Mouse (Mus musculus) heart, embryonic 10.5 days (tissue): ENCODE data around the gene Hoxa9. TPM values are rescaled to one million over a fixed set of nuclear protein-coding genes. Genes with fewer than 3 reads are reported as not detected.

Experiments used
- DNase-seq: peaks from one replicate; pipeline ENCODE4 v3.0.0-alpha.2; 2017; ENCODE audit warnings: low spot score
- H3K27ac ChIP-seq: fragments of 300-500 bp; sonication (generic); 2 replicates; pipeline ENCODE4 v1.5.1; 2016; ENCODE audit warnings: mild to moderate bottlenecking
- H3K27me3 ChIP-seq: fragments of 300-500 bp; sonication (generic); 2 replicates; pipeline ENCODE4 v1.6.1; 2016; ENCODE audit warnings: mild to moderate bottlenecking; ENCODE audit not compliant: poor library complexity, insufficient read depth, severe bottlenecking
- H3K36me3 ChIP-seq: fragments of 300-500 bp; sonication (generic); 2 replicates; pipeline ENCODE4 v1.6.1; 2016; ENCODE audit warnings: mild to moderate bottlenecking, moderate library complexity
- H3K4me1 ChIP-seq: fragments of 300-500 bp; sonication (generic); 2 replicates; pipeline ENCODE4 v1.6.1; 2016; ENCODE audit warnings: mild to moderate bottlenecking
- H3K4me3 ChIP-seq: fragments of 300-500 bp; sonication (generic); 2 replicates; pipeline ENCODE4 v1.5.1; 2016; ENCODE audit warnings: mild to moderate bottlenecking, moderate library complexity
- H3K9me3 ChIP-seq: fragments of 300-500 bp; sonication (generic); 2 replicates; pipeline ENCODE4 v1.6.1; 2016; ENCODE audit warnings: mild to moderate bottlenecking, moderate library complexity
- WGBS: fragments of 180-500 bp; shearing (Covaris S2); methylation state at CpG from one replicate; pipeline ENCODE4 v1.1.7; 2016; 5-methylcytosine and 5-hydroxymethylcytosine counted together
- polyA plus RNA-seq: library from polyadenylated mRNA; unstranded; fragments of >200 nt; fragmentation: Nextera tagmentation; extraction: Ambion mirVana; gene quantifications from 2 replicates; pipeline ENCODE4 v1.2.1, GENCODE M21; 2016

Hoxa9 gene
- polyA plus RNA-seq, 1 experiment from 2014 or later = 5.6 TPM

DNA sequence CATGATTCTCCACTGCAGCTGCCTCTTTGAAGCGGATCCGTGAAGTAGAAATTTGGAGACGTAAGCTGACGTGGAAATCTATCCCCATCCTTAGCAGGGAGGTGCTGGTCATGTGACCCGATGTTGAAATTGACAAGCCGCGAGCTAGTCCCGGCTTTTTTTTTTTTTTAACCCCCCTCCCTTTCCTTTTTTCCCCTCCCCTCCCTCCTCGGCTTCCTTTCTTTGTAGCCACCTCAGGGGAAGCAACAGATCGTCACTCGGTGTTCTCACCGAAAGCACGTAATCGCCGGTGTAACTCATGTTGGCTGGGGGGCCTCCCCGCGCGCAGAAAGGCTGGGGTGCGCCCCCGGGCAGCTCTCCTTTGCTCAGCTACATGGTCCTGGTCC, 14.9 kb upstream of the Hoxa9 start, which contains the start of gene Hoxa11:
Gene Hoxa11 (minus strand): TSS at position 54 of the 386 bp plus-strand sequence.
- H3K27ac ChIP-seq = no peak within 1 kb of the TSS
- WGBS = under 1% methylated on average over 20 of the region's 20 CpGs
- no peaks in the 10 kb centered on the region for H3K9me3 ChIP-seq
- H3K4me3 ChIP-seq = peak within 1 kb of the TSS; percentile 46
- DNase-seq = peak; percentile 72
- H3K4me1 ChIP-seq = peaks cover 15% of the 10 kb centered on the region
- H3K27me3 ChIP-seq = peaks cover 99% of the 10 kb centered on the region
- no peaks in the 10 kb centered on the region for H3K36me3 ChIP-seq

DNA sequence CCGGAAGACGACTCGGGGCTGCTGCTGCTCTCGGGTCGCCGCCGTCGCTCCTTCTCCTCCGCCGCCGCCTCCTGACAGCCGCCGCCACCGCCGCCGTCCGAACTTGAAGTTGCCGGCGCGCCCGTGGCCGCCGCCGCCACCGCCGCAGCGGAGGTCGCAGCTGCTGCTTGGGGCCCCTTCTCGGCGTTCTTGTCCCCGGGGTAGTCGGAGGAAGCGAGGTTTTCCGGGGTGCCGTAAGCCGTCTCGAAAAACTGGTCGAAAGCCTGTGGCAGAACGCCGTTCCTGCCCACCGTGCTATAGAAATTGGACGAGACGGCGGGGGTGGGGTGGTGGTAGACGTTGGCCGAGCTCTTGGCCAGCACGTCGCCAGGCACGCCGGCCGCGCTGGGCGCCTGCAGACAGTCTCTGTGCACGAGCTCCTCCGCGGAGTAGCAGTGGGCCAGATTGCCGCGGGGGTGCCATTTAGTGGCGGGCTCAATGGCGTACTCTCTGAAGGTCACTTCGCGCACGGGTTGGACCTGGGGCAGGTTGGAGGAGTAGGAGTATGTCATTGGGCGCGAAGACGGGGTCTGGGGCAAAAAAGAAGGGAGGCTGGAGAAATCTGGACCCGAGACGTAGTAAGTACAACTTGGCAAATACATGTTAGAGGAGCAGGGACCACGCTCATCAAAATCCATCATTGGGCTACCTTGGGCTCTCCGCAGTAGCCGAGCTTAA, 14.3 kb upstream of the Hoxa9 start:
- peaks cover 16% of the 10 kb centered on the region for H3K4me1 ChIP-seq
- peaks cover 99% of the 10 kb centered on the region for H3K27me3 ChIP-seq
- H3K36me3 ChIP-seq = no peaks in the 10 kb centered on the region
- peak; percentile 72 for DNase-seq
- under 1% methylated on average over 71 of the region's 71 CpGs for WGBS
- no peak overlapping the region for H3K27ac ChIP-seq
- peak overlapping the region; percentile 46 for H3K4me3 ChIP-seq
- H3K9me3 ChIP-seq = no peaks in the 10 kb centered on the region

DNA sequence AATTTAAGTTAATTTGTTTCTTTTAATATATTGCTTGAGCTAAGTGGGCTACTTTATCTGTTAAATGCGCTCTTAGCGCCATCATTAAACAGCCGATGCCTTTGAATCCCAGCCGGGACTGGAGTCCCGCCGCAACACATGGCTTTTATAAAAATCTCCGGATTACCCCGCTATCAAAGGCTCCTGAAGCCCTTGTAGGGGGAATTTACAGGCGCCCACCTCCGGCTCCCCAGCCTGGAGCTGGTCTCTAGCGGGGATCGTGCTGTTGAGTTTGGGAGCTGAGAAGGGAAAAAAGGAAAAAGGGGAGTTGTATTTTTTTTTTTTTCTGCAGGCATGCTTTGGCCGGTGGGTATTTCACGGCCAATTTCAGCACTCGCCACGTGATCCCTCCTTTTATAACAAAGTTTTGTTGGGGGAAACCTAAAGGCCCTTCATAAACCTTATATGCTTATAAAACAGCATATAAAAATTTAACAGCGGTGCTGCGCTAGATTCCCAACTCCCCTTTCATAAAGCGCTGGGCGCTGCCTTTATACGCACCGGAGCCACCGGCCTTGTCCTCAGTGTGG, 13.7 kb upstream of the Hoxa9 start:
- peaks cover 99% of the 10 kb centered on the region for H3K27me3 ChIP-seq
- 1% methylated on average over 23 of the region's 23 CpGs for WGBS
- no peak overlapping the region for H3K27ac ChIP-seq
- H3K4me3 ChIP-seq = peak overlapping the region; percentile 46
- H3K9me3 ChIP-seq = no peaks in the 10 kb centered on the region
- no peaks in the 10 kb centered on the region for H3K36me3 ChIP-seq
- H3K4me1 ChIP-seq = peaks cover 18% of the 10 kb centered on the region
- peak; percentile 65 for DNase-seq

DNA sequence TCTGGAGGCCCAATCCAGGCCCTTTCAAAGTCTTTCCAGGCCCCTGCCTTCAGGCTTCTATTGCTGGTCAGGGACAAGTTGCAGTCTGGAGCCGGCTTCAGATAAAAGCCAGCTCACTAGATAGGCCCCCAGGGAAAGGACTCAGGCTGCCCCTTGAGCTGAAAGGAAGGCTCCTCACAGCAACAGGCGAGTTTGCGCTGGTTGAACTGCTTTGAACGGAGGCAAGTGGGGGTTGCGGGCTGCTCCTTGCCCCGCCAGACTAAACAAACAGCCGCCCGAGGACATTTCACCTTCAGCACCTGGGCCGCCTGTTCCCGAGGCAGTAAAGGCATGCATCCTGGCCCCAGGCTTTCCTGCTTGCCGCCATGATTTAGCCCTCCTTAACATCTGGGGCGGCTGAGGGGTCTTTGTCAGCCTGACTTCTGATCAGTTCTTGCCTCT, 12.8 kb upstream of the Hoxa9 start:
- WGBS = 1% methylated on average over 12 of the region's 12 CpGs
- no peaks in the 10 kb centered on the region for H3K36me3 ChIP-seq
- DNase-seq = peak; percentile 74
- no peak overlapping the region for H3K4me3 ChIP-seq
- peaks cover 99% of the 10 kb centered on the region for H3K27me3 ChIP-seq
- H3K4me1 ChIP-seq = peaks cover 13% of the 10 kb centered on the region; the same call in 1 of the 2 replicates
- H3K9me3 ChIP-seq = no peaks in the 10 kb centered on the region
- H3K27ac ChIP-seq = no peak overlapping the region

- Histone ChIP-seq H3K4me3 (no peak overlapping the region), H3K27ac (no peak overlapping the region), H3K9me3 (no peaks in the 10 kb centered on the region), H3K36me3 (no peaks in the 10 kb centered on the region), H3K4me1 (peaks cover 9% of the 10 kb centered on the region; the same call in 1 of the 2 replicates), H3K27me3 (peaks cover 99% of the 10 kb centered on the region)
- peak; percentile 57 for DNase-seq
- 4% methylated on average over 4 of the region's 4 CpGs for WGBS
Observed at GRCm38 (mm10) chr6:52242801-52243332, 12.0 kb upstream of the Hoxa9 start.

DNA sequence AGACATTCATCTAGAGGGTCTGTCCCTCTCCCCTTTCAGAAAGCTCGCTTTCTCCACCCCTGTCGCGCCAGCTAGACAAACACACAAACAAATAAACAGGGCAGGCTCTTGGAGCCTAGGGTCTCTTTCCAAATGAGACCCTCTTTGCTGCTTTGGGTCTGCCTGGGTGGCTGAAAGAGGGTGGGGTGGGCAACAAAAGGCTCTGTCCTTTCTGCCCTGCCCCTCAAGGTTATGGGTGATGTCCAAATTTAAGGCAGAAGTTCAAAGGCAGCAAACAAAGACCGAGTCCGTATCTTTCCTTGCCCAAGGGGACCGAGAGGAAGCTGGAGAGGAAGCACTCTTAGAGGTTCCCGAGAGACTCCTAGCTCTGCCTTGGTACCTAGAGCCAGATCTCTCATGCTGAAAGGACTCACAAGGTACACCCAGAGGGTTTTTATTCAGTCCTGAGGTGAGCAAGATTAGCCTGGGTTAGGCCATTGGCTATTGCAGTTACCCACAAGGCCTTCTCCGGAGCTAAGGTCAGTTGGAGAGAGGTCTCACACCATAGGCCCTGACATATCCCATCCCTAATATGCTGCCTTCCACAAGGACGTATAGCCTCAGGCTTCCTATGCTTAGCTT, 10.2 kb upstream of the Hoxa9 start:
- H3K27me3 ChIP-seq = peaks cover 99% of the 10 kb centered on the region
- H3K4me1 ChIP-seq = peaks cover 9% of the 10 kb centered on the region; the same call in 1 of the 2 replicates
- no peaks in the 10 kb centered on the region for H3K9me3 ChIP-seq
- no peak overlapping the region for H3K27ac ChIP-seq
- H3K4me3 ChIP-seq = no peak overlapping the region; the same call in 1 of the 2 replicates
- peak; percentile 70 for DNase-seq
- 3% methylated on average over 9 of the region's 9 CpGs for WGBS
- no peaks in the 10 kb centered on the region for H3K36me3 ChIP-seq

DNA sequence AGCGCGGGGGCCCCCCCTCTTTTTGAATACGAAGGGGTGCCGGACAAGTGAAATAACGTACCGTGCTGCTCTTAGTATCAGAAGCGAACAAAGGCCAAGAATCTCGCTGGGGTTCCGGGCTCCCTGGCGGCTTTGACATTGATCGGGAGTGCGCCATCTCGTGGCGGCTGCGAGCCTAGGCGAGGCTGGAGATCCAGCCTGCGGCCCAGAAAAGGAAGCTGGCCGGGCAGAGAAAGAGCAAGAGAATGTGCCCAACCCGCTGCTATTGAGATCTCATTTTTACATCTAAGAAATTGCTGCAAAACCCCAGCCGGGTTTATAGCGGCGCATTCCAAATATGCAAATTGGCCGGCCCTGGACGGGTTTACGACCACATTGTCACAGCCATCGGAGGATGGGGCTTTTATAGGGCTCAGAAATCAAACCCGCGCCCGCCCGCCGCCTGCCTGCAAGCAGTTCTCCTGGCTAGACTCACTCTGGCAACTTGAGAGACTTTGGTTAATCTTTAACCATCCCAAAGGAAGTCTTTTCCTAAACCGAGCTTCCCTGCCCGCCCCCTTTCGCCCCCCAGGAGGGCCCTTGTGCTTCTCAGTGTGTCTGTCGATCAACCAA, 9.6 kb upstream of the Hoxa9 start, which contains the start of gene Hoxa10:
Gene Hoxa10 (minus strand): TSS at position 466 of the 612 bp plus-strand sequence.
- peak; percentile 89 for DNase-seq
- Histone ChIP-seq H3K4me1 (peaks cover 9% of the 10 kb centered on the region; the same call in 1 of the 2 replicates), H3K27ac (no peak within 1 kb of the TSS), H3K36me3 (no peaks in the 10 kb centered on the region), H3K4me3 (peak within 1 kb of the TSS; percentile 46), H3K27me3 (peaks cover 99% of the 10 kb centered on the region), H3K9me3 (no peaks in the 10 kb centered on the region)
- under 1% methylated on average over 35 of the region's 35 CpGs for WGBS

- H3K4me3 ChIP-seq = peak overlapping the region; percentile 46
- H3K9me3 ChIP-seq = no peaks in the 10 kb centered on the region
- H3K36me3 ChIP-seq = no peaks in the 10 kb centered on the region
- H3K27me3 ChIP-seq = peaks cover 99% of the 10 kb centered on the region
- H3K4me1 ChIP-seq = peaks cover 4% of the 10 kb centered on the region; the same call in 1 of the 2 replicates
- peak; percentile 72 for DNase-seq
- WGBS = 2% methylated on average over 30 of the region's 30 CpGs
- no peak overlapping the region for H3K27ac ChIP-seq
Observed at GRCm38 (mm10) chr6:52239625-52240388, 8.9 kb upstream of the Hoxa9 start.

- Histone ChIP-seq H3K36me3 (no peaks in the 10 kb centered on the region), H3K27ac (no peak overlapping the region), H3K4me3 (no peak overlapping the region), H3K4me1 (peaks cover 9% of the 10 kb centered on the region), H3K9me3 (no peaks in the 10 kb centered on the region), H3K27me3 (peaks cover 99% of the 10 kb centered on the region)
- 2% methylated on average over 7 of the region's 7 CpGs for WGBS
- no peak for DNase-seq
Observed at GRCm38 (mm10) chr6:52238976-52239375, 8.1 kb upstream of the Hoxa9 start.

GRCm38 (mm10) chr6:52238155-52238545, 7.3 kb upstream of the Hoxa9 start:
- peaks cover 99% of the 10 kb centered on the region for H3K27me3 ChIP-seq
- WGBS = under 1% methylated on average over 7 of the region's 7 CpGs
- peaks cover 15% of the 10 kb centered on the region for H3K4me1 ChIP-seq
- H3K4me3 ChIP-seq = no peak overlapping the region
- H3K9me3 ChIP-seq = no peaks in the 10 kb centered on the region
- H3K36me3 ChIP-seq = no peaks in the 10 kb centered on the region
- peak; percentile 64 for DNase-seq
- no peak overlapping the region for H3K27ac ChIP-seq

- no peaks in the 10 kb centered on the region for H3K36me3 ChIP-seq
- H3K9me3 ChIP-seq = no peaks in the 10 kb centered on the region
- peaks cover 15% of the 10 kb centered on the region for H3K4me1 ChIP-seq
- peaks cover 99% of the 10 kb centered on the region for H3K27me3 ChIP-seq
- WGBS = 10% methylated on average over 10 of the region's 10 CpGs
- DNase-seq = peak; percentile 64
- no peak overlapping the region for H3K27ac ChIP-seq
- H3K4me3 ChIP-seq = no peak overlapping the region
Observed at GRCm38 (mm10) chr6:52237346-52238154, 6.7 kb upstream of the Hoxa9 start.
